Mouse (Mus musculus) E14TG2a.4 (cell line): ENCODE data around the gene Gcnt2.

ENCODE experiments used
- CTCF ChIP-seq: conservative IDR thresholded peaks from 2 replicates; pipeline ENCODE4 v1.5.1; 2014; ENCODE audit warnings: low read length
- NANOG ChIP-seq: IDR thresholded peaks from 2 replicates; pipeline ENCODE4 v1.6.1; 2014; ENCODE audit warnings: borderline replicate concordance, low read length, mixed read lengths
- POU5F1 ChIP-seq: IDR thresholded peaks from 2 replicates; pipeline ENCODE4 v1.6.1; 2014; ENCODE audit warnings: low read length, borderline replicate concordance

- TF ChIP-seq CTCF = no peak
- TF ChIP-seq NANOG = no peak
- no peak for TF ChIP-seq POU5F1
These were observed 110.3 kb downstream of the Gcnt2 start for GRCm38 (mm10) chr13:40969761-40970390.
